In the genomic region with DNA sequence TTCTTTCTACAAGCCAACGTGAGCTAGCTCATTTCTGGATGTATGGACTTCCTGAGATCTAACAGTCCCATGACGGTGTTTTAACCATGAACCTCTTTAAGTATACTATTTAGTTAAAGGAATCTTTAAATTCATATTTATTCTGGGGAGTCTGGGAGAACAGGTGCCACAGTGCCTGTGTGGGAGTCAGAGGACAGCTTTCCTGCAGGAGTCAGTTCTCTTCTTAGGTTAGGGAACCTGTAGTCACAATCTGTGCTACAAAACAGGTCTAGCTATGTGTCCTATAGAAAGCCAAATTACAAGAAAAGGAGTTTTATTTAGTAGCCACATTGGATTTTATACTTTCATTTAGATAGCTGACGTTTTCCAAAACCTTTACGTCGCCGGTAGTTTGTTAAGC, we compare ENCODE assay signal across 15 mouse cellular contexts.
A peak's percentile ranks its signal among the peaks of the same experiment; 100 is the strongest.
DNase-seq lines count a peak whose midpoint lies in the region; ATAC-seq and TF ChIP-seq lines count a peak whose summit lies in the region.
"Had no signal": no experiment of that assay in that cellular context is flagged by ENCODE, and none has a peak within 500 bp of the region (broad histone marks: within the 10 kb centered on the region; RNA-seq: fewer than 3 reads in every experiment).

No protein-coding gene starts in this region.

- no peak for TF ChIP-seq CTCF in layer of hippocampus, adult 2 months (conservative IDR thresholded peaks at IDR 0.05)

- H3K4me3 ChIP-seq in layer of hippocampus, adult 2 months = no peak overlapping the region
- H3K4me3 ChIP-seq: embryonic facial prominence, embryonic 13.5 days; embryonic facial prominence, embryonic 15.5 days; erythroblast, embryonic 14.5 days; forebrain, embryonic 10.5 days; forebrain, embryonic 12.5 days had no signal

- ATAC-seq in cerebellum, adult (ENCODE audit: insufficient number of reproducible peaks, low FRiP score, low TSS enrichment) = no peak
- ATAC-seq: forebrain, embryonic 14.5 days; forebrain, embryonic 16.5 days had no signal

- peak; percentile 23 for DNase-seq in layer of hippocampus, adult 11-12 months (ENCODE audit: low spot score)
- no peak for DNase-seq in layer of hippocampus, adult 2 months (ENCODE audit: low spot score in 2 of 2)
- DNase-seq in brain, adult 2 months (ENCODE audit: low read depth, low spot score) = peak; percentile 54
- DNase-seq in telencephalon, adult 2 months (ENCODE audit: low read depth, low spot score) = peak; percentile 23
- DNase-seq: adrenal gland, adult 2 months; adrenal gland, postnatal 25 days; embryo, embryonic 11 days had no signal

- H3K27ac ChIP-seq in layer of hippocampus, adult 2 months = no peak overlapping the region
- H3K27ac ChIP-seq: embryonic facial prominence, embryonic 13.5 days; embryonic facial prominence, embryonic 15.5 days; forebrain, embryonic 10.5 days; forebrain, embryonic 12.5 days had no signal

Comparison
In these comparisons a context has a peak if more than half of its experiments do, and no peak if none do; other contexts are left out.
1. DNase-seq: peak in layer of hippocampus, adult 11-12 months (single experiment), brain, adult 2 months (single experiment) and telencephalon, adult 2 months (single experiment); none in layer of hippocampus, adult 2 months (0 of 2).